Mouse (Mus musculus) ES-Bruce4 (cell line): Measurements from ENCODE around the gene B430306N03Rik. TPM values are rescaled to one million over a fixed set of nuclear protein-coding genes. Genes with fewer than 3 reads are reported as not detected.
"Not testable (repeated sequence)": the region's sequence is repeated elsewhere in the genome, so short reads cannot be mapped to it uniquely, and the experiment has no call there.

Experiments
- H3K27ac ChIP-seq: 2 replicates; pipeline ENCODE4 v1.5.1; 2012; ENCODE audit warnings: low read length, inconsistent platforms; ENCODE audit not compliant: insufficient read depth
- H3K27me3 ChIP-seq: 2 replicates; pipeline ENCODE4 v1.6.1; 2012; ENCODE audit warnings: mild to moderate bottlenecking, low read length, inconsistent platforms; ENCODE audit not compliant: control insufficient read depth, poor library complexity, insufficient read depth, severe bottlenecking
- H3K36me3 ChIP-seq: 2 replicates; pipeline ENCODE4 v1.6.1; 2012; ENCODE audit warnings: inconsistent platforms, mild to moderate bottlenecking, low read length, moderate library complexity; ENCODE audit not compliant: control insufficient read depth, poor library complexity, insufficient read depth, severe bottlenecking
- H3K4me1 ChIP-seq: one replicate; pipeline ENCODE4 v1.8.1; 2011; ENCODE audit warnings: low read length; ENCODE audit not compliant: control insufficient read depth, insufficient read depth
- H3K4me3 ChIP-seq: 2 replicates; pipeline ENCODE4 v1.5.1; 2011; ENCODE audit warnings: low read depth, mild to moderate bottlenecking, low read length
- H3K9ac ChIP-seq: 2 replicates; pipeline ENCODE4 v1.6.1; 2012; ENCODE audit warnings: low read depth, mild to moderate bottlenecking, inconsistent platforms; ENCODE audit not compliant: poor library complexity, severe bottlenecking
- H3K9me3 ChIP-seq: replicated peaks from 2 replicates; pipeline ENCODE4 v1.6.1; 2012; ENCODE audit warnings: mild to moderate bottlenecking, low read length, inconsistent platforms; ENCODE audit not compliant: control insufficient read depth, poor library complexity, insufficient read depth, severe bottlenecking
- CTCF ChIP-seq: IDR thresholded peaks from one replicate; pipeline ENCODE4 v1.8.1; 2011; ENCODE audit warnings: low read depth, low read length
- EP300 ChIP-seq: IDR thresholded peaks from 2 replicates; pipeline ENCODE4 v1.6.1; 2011; ENCODE audit warnings: low read depth, low read length; ENCODE audit not compliant: insufficient read depth
- POLR2A ChIP-seq: IDR thresholded peaks from one replicate; pipeline ENCODE4 v1.8.1; 2011; ENCODE audit warnings: low read length; ENCODE audit not compliant: insufficient read depth
- polyA plus RNA-seq: library from polyadenylated mRNA; stranded (reverse); fragments of >200 nt; gene quantifications from 2 replicates; pipeline ENCODE4 v1.2.4, GENCODE M21; 2011; ENCODE audit warnings: low read depth; ENCODE audit not compliant: missing spikeins, insufficient read depth, insufficient read length

Gene B430306N03Rik
- not detected in 2 replicates for polyA plus RNA-seq

- H3K36me3 ChIP-seq, H3K9ac ChIP-seq, H3K27me3 ChIP-seq, H3K4me1 ChIP-seq, H3K9me3 ChIP-seq, H3K4me3 ChIP-seq, H3K27ac ChIP-seq: not testable (repeated sequence)
Observed at GRCm38 (mm10) chr17:48315905-48316579, at the start of gene B430306N03Rik. Gene B430306N03Rik, plus strand, starts transcription at chr17:48316141.

- H3K36me3 ChIP-seq: no peaks in the 10 kb centered on the region
- no peaks in the 10 kb centered on the region for H3K9me3 ChIP-seq
- TF ChIP-seq POLR2A: no peak
- no peak for TF ChIP-seq CTCF
- TF ChIP-seq EP300: no peak
- no peak overlapping the region for H3K9ac ChIP-seq
- H3K4me3 ChIP-seq: no peak overlapping the region
- no peaks in the 10 kb centered on the region for H3K4me1 ChIP-seq
- H3K27ac ChIP-seq: no peak overlapping the region
- H3K27me3 ChIP-seq: no peaks in the 10 kb centered on the region
Observed at GRCm38 (mm10) chr17:48266610-48267304, 49.2 kb upstream of the B430306N03Rik start.

GRCm38 (mm10) chr17:48267591-48267990 lies 48.4 kb upstream of the B430306N03Rik start:
- no peaks in the 10 kb centered on the region for H3K36me3 ChIP-seq
- no peak overlapping the region for H3K27ac ChIP-seq
- no peak for TF ChIP-seq EP300
- no peak for TF ChIP-seq CTCF
- TF ChIP-seq POLR2A: no peak
- H3K4me3 ChIP-seq: no peak overlapping the region
- no peak overlapping the region for H3K9ac ChIP-seq
- H3K27me3 ChIP-seq: no peaks in the 10 kb centered on the region
- no peaks in the 10 kb centered on the region for H3K4me1 ChIP-seq
- H3K9me3 ChIP-seq: no peaks in the 10 kb centered on the region

GRCm38 (mm10) chr17:48268276-48268675 lies 47.7 kb upstream of the B430306N03Rik start:
- Histone ChIP-seq H3K9me3 (no peaks in the 10 kb centered on the region), H3K4me1 (no peaks in the 10 kb centered on the region), H3K27me3 (no peaks in the 10 kb centered on the region), H3K9ac (no peak overlapping the region), H3K27ac (no peak overlapping the region), H3K36me3 (no peaks in the 10 kb centered on the region), H3K4me3 (no peak overlapping the region)
- TF ChIP-seq CTCF: no peak

- no peak overlapping the region for H3K9ac ChIP-seq
- no peaks in the 10 kb centered on the region for H3K36me3 ChIP-seq
- no peaks in the 10 kb centered on the region for H3K4me1 ChIP-seq
- H3K27me3 ChIP-seq: no peaks in the 10 kb centered on the region
- no peak overlapping the region for H3K4me3 ChIP-seq
- no peak overlapping the region for H3K27ac ChIP-seq
- no peaks in the 10 kb centered on the region for H3K9me3 ChIP-seq
- no peak for TF ChIP-seq CTCF
Observed at GRCm38 (mm10) chr17:48269833-48270232, 46.1 kb upstream of the B430306N03Rik start.

- H3K27ac ChIP-seq: no peak overlapping the region
Observed at GRCm38 (mm10) chr17:48272158-48272557, 43.8 kb upstream of the B430306N03Rik start.

More at GRCm38 (mm10) chr17:48272158-48272557, 43.8 kb upstream of the B430306N03Rik start:
- H3K4me1 ChIP-seq: no peaks in the 10 kb centered on the region
- no peaks in the 10 kb centered on the region for H3K9me3 ChIP-seq
- H3K9ac ChIP-seq: no peak overlapping the region
- H3K27me3 ChIP-seq: no peaks in the 10 kb centered on the region
- no peaks in the 10 kb centered on the region for H3K36me3 ChIP-seq
- TF ChIP-seq POLR2A (no peak), EP300 (no peak), CTCF (no peak)
- H3K4me3 ChIP-seq: no peak overlapping the region
